ENCODE assay signal across 12 mouse cellular contexts in the genomic region with DNA sequence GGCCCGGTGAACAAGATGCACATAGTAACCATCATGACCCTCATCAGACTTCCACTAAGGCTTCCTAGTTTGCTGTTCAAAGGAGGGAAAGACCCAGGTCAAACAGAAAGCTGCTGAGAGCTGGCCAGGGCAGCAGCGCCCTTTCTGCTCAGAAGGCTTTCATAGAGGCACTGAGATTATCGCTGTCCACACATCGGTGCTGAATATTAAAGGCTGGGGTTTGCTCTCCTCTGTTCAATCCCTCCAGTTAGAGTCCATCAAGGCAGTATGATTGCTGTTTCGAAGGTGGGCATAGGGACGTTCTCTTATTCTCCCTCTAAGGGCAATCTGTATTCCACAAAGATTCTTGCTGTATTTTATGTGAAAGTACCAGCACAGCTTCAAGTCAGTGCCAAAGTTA. TPM values are rescaled to one million over a fixed set of nuclear protein-coding genes. Genes with fewer than 3 reads are reported as not detected.
DNase-seq lines count a peak whose midpoint lies in the region; ATAC-seq and TF ChIP-seq lines count a peak whose summit lies in the region.
"Had no signal": no experiment of that assay in that cellular context is flagged by ENCODE, and none has a peak within 500 bp of the region (broad histone marks: within the 10 kb centered on the region; RNA-seq: fewer than 3 reads in every experiment).

No protein-coding gene starts in this region.

- no peaks in the 10 kb centered on the region for H3K36me3 ChIP-seq in CH12.LX (replicated peaks in 1 of 2; ENCODE audit: control insufficient read depth in 1 of 2, insufficient read depth in 1 of 2, low read length in 1 of 2)
- H3K36me3 ChIP-seq in limb, embryonic 11.5 days (ENCODE audit: control insufficient read depth, insufficient read depth, low read length) = no peaks in the 10 kb centered on the region

- H3K4me3 ChIP-seq in CH12.LX (replicated peaks in 1 of 3; ENCODE audit: low read depth in 2 of 3, low read length in 2 of 3, poor library complexity in 1 of 3) = no peak overlapping the region
- H3K4me3 ChIP-seq in limb, embryonic 11.5 days (ENCODE audit: low read depth, low read length) = no peak overlapping the region

- peak overlapping the region; percentile 85 for H3K4me2 ChIP-seq in CH12.LX (ENCODE audit: insufficient read depth, low read depth, poor library complexity, severe bottlenecking)
- H3K4me2 ChIP-seq in limb, embryonic 11.5 days (ENCODE audit: low read depth, severe bottlenecking) = no peak overlapping the region

- no peaks in the 10 kb centered on the region for H3K79me2 ChIP-seq in CH12.LX (replicated peaks; ENCODE audit: control insufficient read depth, extremely low read depth, insufficient read depth, poor library complexity, severe bottlenecking)

- 0 out of 2 replicates have a peak, but pooled peaks have one; percentile 60 for ATAC-seq in limb, embryonic 11.5 days (ENCODE audit: insufficient number of reproducible peaks, low FRiP score, low TSS enrichment, low read depth)

- TF ChIP-seq EP300 in CH12.LX (IDR thresholded peaks at IDR 0.05; ENCODE audit: low read length) = no peak

- WGBS in limb, embryonic 11.5 days = 25% methylated on average over 6 of the region's 6 CpGs

- no peak overlapping the region for H3K27ac ChIP-seq in CH12.LX (ENCODE audit: insufficient read depth, low read depth)
- no peak overlapping the region for H3K27ac ChIP-seq in limb, embryonic 11.5 days (replicated peaks; ENCODE audit: low read depth, low read length)
- H3K27ac ChIP-seq: layer of hippocampus, adult 2 months; macrophage had no signal

- no peak for TF ChIP-seq POLR2A in CH12.LX (IDR thresholded peaks at IDR 0.05; ENCODE audit: low read depth, low read length)

- dilution Hi-C loops in CH12.LX (cut with MboI; ENCODE audit: extremely low pct_ligation_motif_present, extremely low pct_unique_long_range_greater_than_20kb, low sequenced_read_pairs) = no loop called here

- TF ChIP-seq RAD21 in CH12.LX (IDR thresholded peaks at IDR 0.05; ENCODE audit: low read depth, low read length) = no peak

- H3K27me3 ChIP-seq in CH12.LX (replicated peaks) = no peaks in the 10 kb centered on the region
- peaks cover 12% of the 10 kb centered on the region for H3K27me3 ChIP-seq in limb, embryonic 11.5 days (ENCODE audit: control insufficient read depth, insufficient read depth, low read length)

- H3K9ac ChIP-seq in CH12.LX (ENCODE audit: insufficient read depth, low read depth) = no peak overlapping the region
- no peak overlapping the region for H3K9ac ChIP-seq in limb, embryonic 11.5 days (ENCODE audit: low read length)

- 0 out of 4 replicates have a peak, but pooled peaks cover 0 to 4% of the 10 kb centered on the region in 2 experiments for H3K4me1 ChIP-seq in CH12.LX (ENCODE audit: control insufficient read depth in 1 of 2, insufficient read depth in 2 of 2)
- 0 out of 2 replicates have a peak, but pooled peaks cover 2% of the 10 kb centered on the region for H3K4me1 ChIP-seq in limb, embryonic 11.5 days (ENCODE audit: control insufficient read depth, insufficient read depth, low read length)

- peak; percentile 17 to 33 for DNase-seq in heart, postnatal 10 days
- DNase-seq in heart, adult 11 months = no peak
- peak; percentile 19 for DNase-seq in CH12.LX (ENCODE audit: extremely low read depth)
- DNase-seq in embryo, embryonic 10.5 days (ENCODE audit: low spot score) = peak; percentile 83
- DNase-seq in limb, embryonic 11.5 days (ENCODE audit: low spot score) = peak; percentile 77
- no peak for DNase-seq in spleen, postnatal 4 days (ENCODE audit: low spot score in 2 of 2)
- DNase-seq in gastrocnemius, postnatal 36 days = no peak
- no peak for DNase-seq in gastrocnemius, postnatal 10 days
- DNase-seq: cerebellum, adult 11 months; right cerebral cortex, postnatal 14 days had no signal

- in situ Hi-C loops in CH12.LX (cut with MboI; ENCODE audit: low pct_ligation_motif_present, low pct_unique_long_range_greater_than_20kb, low sequenced_read_pairs) = no loop called here

- TF ChIP-seq CTCF in CH12.LX (conservative IDR thresholded peaks at IDR 0.05 in 1 of 2, IDR thresholded peaks at IDR 0.05 in 1 of 2; ENCODE audit: low read depth in 2 of 2, low read length in 2 of 2) = no peak

- H3K9me3 ChIP-seq in CH12.LX (replicated peaks; ENCODE audit: low read length) = no peaks in the 10 kb centered on the region
- no peaks in the 10 kb centered on the region for H3K9me3 ChIP-seq in limb, embryonic 11.5 days (ENCODE audit: control insufficient read depth, low read length)

- intact Hi-C loops in heart, postnatal 10 days (cut with DNase I) = no loop called here
- intact Hi-C loops in gastrocnemius, postnatal 36 days (cut with DNase I) = no loop called here

TF ChIP-seq in CH12.LX, 34 proteins besides CTCF, POLR2A, EP300 and RAD21:
- TF ChIP-seq MAZ (IDR thresholded peaks at IDR 0.05; ENCODE audit: low read depth, low read length) = no peak
- TF ChIP-seq JUND (conservative IDR thresholded peaks at IDR 0.05; ENCODE audit: low read depth, low read length) = no peak
- TF ChIP-seq RCOR1 (conservative IDR thresholded peaks at IDR 0.05; ENCODE audit: low read depth, low read length) = no peak
- TF ChIP-seq MAFK (IDR thresholded peaks at IDR 0.05; ENCODE audit: insufficient replicate concordance, low read length) = no peak
- no peak for TF ChIP-seq CHD2 (IDR thresholded peaks at IDR 0.05; ENCODE audit: low read length)
- TF ChIP-seq PAX5 (IDR thresholded peaks at IDR 0.05; ENCODE audit: low read length) = no peak

RNA-seq across cellular contexts. Expression of gene Pcsk1, which starts 1.0 kb away (rescaled TPM):
- under 1 TPM; 0.43 to 0.62 TPM for total RNA-seq in heart, postnatal 10 days (2021)
- total RNA-seq in CH12.LX (2012; rRNA removed) = not detected in 2 replicates
- total RNA-seq in CH12.LX (2014; rRNA removed) = not detected in 2 replicates
- polyA plus RNA-seq in CH12.LX (2012; ENCODE audit: insufficient read length, low read depth) = not detected in 2 replicates
- polyA plus RNA-seq in limb, embryonic 11.5 days (2014; fragmentation: Nextera tagmentation; extraction: Ambion mirVana) = 0.08 and 0.09 TPM in 2 replicates
- under 1 TPM; 0.30 to 0.71 TPM for total RNA-seq in gastrocnemius, postnatal 36 days (2021)
- total RNA-seq in gastrocnemius, postnatal 10 days (2021) = under 1 TPM; 0.52 to 0.70 TPM

Comparison
In these comparisons a context has a peak if more than half of its experiments do, and no peak if none do; other contexts are left out.
1. DNase-seq: peak in heart, postnatal 10 days (2 of 2), CH12.LX (single experiment), embryo, embryonic 10.5 days (single experiment) and limb, embryonic 11.5 days (single experiment); none in heart, adult 11 months (single experiment), spleen, postnatal 4 days (0 of 2), gastrocnemius, postnatal 36 days (0 of 2) and gastrocnemius, postnatal 10 days (single experiment).